In the genomic region with DNA sequence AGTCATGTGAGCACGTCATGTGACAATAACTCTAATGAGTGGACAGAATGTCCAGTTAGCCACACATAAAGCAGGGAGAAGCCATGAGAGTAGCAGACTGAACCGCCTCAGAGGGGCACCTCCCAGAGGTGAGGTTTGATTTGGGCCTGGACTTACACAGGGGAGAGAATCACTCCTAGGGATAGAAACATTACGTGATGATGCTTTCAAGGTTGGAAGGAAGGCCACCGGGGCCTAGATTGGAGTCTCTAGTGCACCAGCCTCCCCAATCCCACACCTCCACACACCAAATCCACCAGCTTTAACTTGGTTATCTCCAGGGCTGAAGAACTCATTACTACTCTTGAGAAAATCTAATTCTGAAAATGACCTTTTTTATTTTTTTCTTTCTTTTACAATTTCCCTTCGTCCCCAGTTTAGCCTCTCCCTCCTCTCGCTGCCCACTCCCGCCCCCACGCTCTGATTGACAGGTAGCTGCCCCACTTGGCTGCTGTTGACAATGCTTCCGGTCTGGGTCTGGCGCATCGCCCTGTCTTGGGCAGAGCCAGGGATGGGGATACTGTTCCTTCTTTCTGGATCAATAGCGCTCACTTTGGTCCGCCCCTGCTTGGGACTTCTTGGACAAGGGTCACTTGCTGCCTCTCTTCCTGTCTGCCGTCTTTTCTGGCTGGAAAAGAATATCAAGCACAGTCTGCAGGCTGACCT, we compare ENCODE assay signal across 9 mouse cellular contexts.
DNase-seq lines count a peak whose midpoint lies in the region; ATAC-seq and TF ChIP-seq lines count a peak whose summit lies in the region.
"Had no signal": no experiment of that assay in that cellular context is flagged by ENCODE, and none has a peak within 500 bp of the region (broad histone marks: within the 10 kb centered on the region; RNA-seq: fewer than 3 reads in every experiment).

No protein-coding gene starts in this region.

- no peaks in the 10 kb centered on the region for H3K9me3 ChIP-seq in forebrain, postnatal 0 days (ENCODE audit: low read length)
- no peaks in the 10 kb centered on the region for H3K9me3 ChIP-seq in forebrain, embryonic 15.5 days
- H3K9me3 ChIP-seq in hindbrain, embryonic 15.5 days: no peaks in the 10 kb centered on the region
- H3K9me3 ChIP-seq in intestine, embryonic 15.5 days: no peaks in the 10 kb centered on the region
- H3K9me3 ChIP-seq: lung, embryonic 15.5 days had no signal

- 73% methylated on average over 14 of the region's 14 CpGs for WGBS in forebrain, postnatal 0 days
- whole genome bisulfite sequencing in forebrain, embryonic 15.5 days: 77% methylated on average over 14 of the region's 14 CpGs
- WGBS in hindbrain, embryonic 15.5 days: 73% methylated on average over 14 of the region's 14 CpGs
- WGBS in intestine, embryonic 15.5 days: 82% methylated on average over 14 of the region's 14 CpGs

- no peaks in the 10 kb centered on the region; the same call in 1 of the 2 replicates for H3K4me1 ChIP-seq in forebrain, postnatal 0 days (ENCODE audit: insufficient read depth)
- peaks cover 14% of the 10 kb centered on the region for H3K4me1 ChIP-seq in forebrain, embryonic 15.5 days
- H3K4me1 ChIP-seq in hindbrain, embryonic 15.5 days (replicated peaks): peaks cover 27% of the 10 kb centered on the region
- H3K4me1 ChIP-seq in intestine, embryonic 15.5 days (replicated peaks): no peaks in the 10 kb centered on the region
- H3K4me1 ChIP-seq: lung, embryonic 15.5 days had no signal

- H3K4me2 ChIP-seq in forebrain, postnatal 0 days (ENCODE audit: low read depth): no peak overlapping the region
- H3K4me2 ChIP-seq in forebrain, embryonic 15.5 days (replicated peaks): no peak overlapping the region
- no peak overlapping the region for H3K4me2 ChIP-seq in hindbrain, embryonic 15.5 days
- H3K4me2 ChIP-seq in intestine, embryonic 15.5 days (replicated peaks): no peak overlapping the region
- H3K4me2 ChIP-seq: lung, embryonic 15.5 days had no signal

- ATAC-seq in forebrain, postnatal 0 days: no peak
- ATAC-seq in forebrain, embryonic 15.5 days (replicated peaks): no peak
- ATAC-seq in hindbrain, embryonic 15.5 days (ENCODE audit: low FRiP score, low read depth): no peak
- no peak for ATAC-seq in intestine, embryonic 15.5 days

- H3K36me3 ChIP-seq in forebrain, postnatal 0 days (ENCODE audit: insufficient read depth): no peaks in the 10 kb centered on the region
- H3K36me3 ChIP-seq in forebrain, embryonic 15.5 days: no peaks in the 10 kb centered on the region
- no peaks in the 10 kb centered on the region for H3K36me3 ChIP-seq in hindbrain, embryonic 15.5 days
- H3K36me3 ChIP-seq in intestine, embryonic 15.5 days: no peaks in the 10 kb centered on the region
- H3K36me3 ChIP-seq: lung, embryonic 15.5 days had no signal

- no peaks in the 10 kb centered on the region for H3K27me3 ChIP-seq in forebrain, postnatal 0 days (ENCODE audit: insufficient read depth, low read length)
- H3K27me3 ChIP-seq in forebrain, embryonic 15.5 days: no peaks in the 10 kb centered on the region
- H3K27me3 ChIP-seq in hindbrain, embryonic 15.5 days: no peaks in the 10 kb centered on the region
- H3K27me3 ChIP-seq in intestine, embryonic 15.5 days (replicated peaks): no peaks in the 10 kb centered on the region
- H3K27me3 ChIP-seq: lung, embryonic 15.5 days had no signal

- TF ChIP-seq CTCF in forebrain, postnatal 0 days (IDR thresholded peaks at IDR 0.05; ENCODE audit: low read depth): no peak

- H3K9ac ChIP-seq in forebrain, postnatal 0 days: no peak overlapping the region
- no peak overlapping the region for H3K9ac ChIP-seq in forebrain, embryonic 15.5 days (replicated peaks)
- H3K9ac ChIP-seq in hindbrain, embryonic 15.5 days: no peak overlapping the region
- no peak overlapping the region for H3K9ac ChIP-seq in intestine, embryonic 15.5 days
- H3K9ac ChIP-seq: lung, embryonic 15.5 days had no signal

- H3K4me3 ChIP-seq in forebrain, postnatal 0 days (ENCODE audit: low read depth, low read length): no peak overlapping the region
- no peak overlapping the region for H3K4me3 ChIP-seq in forebrain, embryonic 15.5 days
- H3K4me3 ChIP-seq in hindbrain, embryonic 15.5 days: no peak overlapping the region
- H3K4me3 ChIP-seq in intestine, embryonic 15.5 days (replicated peaks): no peak overlapping the region
- H3K4me3 ChIP-seq: lung, embryonic 15.5 days had no signal

- peak; percentile 22 for DNase-seq in forebrain, postnatal 0 days
- DNase-seq in retina, postnatal 1 day: peak; percentile 32
- DNase-seq in retina, embryonic 14.5 days (ENCODE audit: low spot score): no peak
- peak; percentile 55 for DNase-seq in right cerebral cortex, postnatal 4 days
- DNase-seq in spleen, postnatal 36 days (ENCODE audit: low spot score in 2 of 2): no peak

- no peak overlapping the region for H3K27ac ChIP-seq in forebrain, postnatal 0 days (ENCODE audit: low read depth, low read length)
- H3K27ac ChIP-seq in forebrain, embryonic 15.5 days (replicated peaks): no peak overlapping the region
- 0 out of 2 replicates have a peak overlapping the region, but pooled peaks have one; percentile 53 for H3K27ac ChIP-seq in hindbrain, embryonic 15.5 days (replicated peaks)
- no peak overlapping the region for H3K27ac ChIP-seq in intestine, embryonic 15.5 days
- H3K27ac ChIP-seq: lung, embryonic 15.5 days had no signal

Comparison
In these comparisons a context has a peak if more than half of its experiments do, and no peak if none do; other contexts are left out.
1. DNase-seq: peak in forebrain, postnatal 0 days (single experiment), retina, postnatal 1 day (single experiment) and right cerebral cortex, postnatal 4 days (single experiment); none in retina, embryonic 14.5 days (single experiment) and spleen, postnatal 36 days (0 of 2).